Mouse (Mus musculus) ES-Bruce4 (cell line): ENCODE measurements around the gene Malsu1.

Experiments used
- CTCF ChIP-seq: IDR thresholded peaks from one replicate; pipeline ENCODE4 v1.8.1; 2011; ENCODE audit warnings: low read depth, low read length
- POLR2A ChIP-seq: IDR thresholded peaks from one replicate; pipeline ENCODE4 v1.8.1; 2011; ENCODE audit warnings: low read length; ENCODE audit not compliant: insufficient read depth

DNA sequence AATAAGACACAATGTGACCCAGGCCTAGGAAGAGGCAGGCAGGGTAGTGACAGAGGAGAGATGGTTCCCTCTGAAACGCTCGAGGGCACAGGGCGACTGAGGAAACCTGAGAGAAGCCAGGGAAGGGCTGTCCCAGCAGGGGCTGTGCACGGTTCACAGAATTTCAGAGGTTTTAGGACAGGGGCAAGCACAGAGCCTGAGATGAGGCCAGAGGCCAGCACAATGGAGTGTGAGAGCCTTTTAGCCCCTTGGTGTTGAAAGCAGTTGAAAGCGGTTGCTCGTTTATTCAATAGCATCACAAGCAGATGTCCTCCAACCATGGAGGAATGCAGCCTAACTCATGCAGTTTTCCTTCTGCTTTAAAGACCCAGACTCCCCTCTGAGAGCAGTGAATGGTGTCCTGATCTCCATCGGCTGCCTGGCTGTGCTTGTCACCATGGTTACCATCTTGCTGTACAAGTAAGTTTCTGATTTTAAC, 18.3 kb upstream of the Malsu1 start:
- TF ChIP-seq CTCF (no peak), POLR2A (no peak)
